Mouse (Mus musculus): Measurements from ENCODE around the gene Col23a1.
"Not testable (repeated sequence)": the region's sequence is repeated elsewhere in the genome, so short reads cannot be mapped to it uniquely, and the experiment has no call there.

GRCm38 (mm10) chr11:51633200-51633599 lies 343.5 kb downstream of the Col23a1 start:
- TF ChIP-seq CTCF (IDR thresholded peaks at IDR 0.05); POLR2A (IDR thresholded peaks at IDR 0.05; ENCODE audit: insufficient read depth, low read depth, low read length): not testable (repeated sequence)

Measured in heart, adult 2 months (tissue).